Mouse (Mus musculus): ENCODE data around the gene Carmil1. TPM values are rescaled to one million over a fixed set of nuclear protein-coding genes. Genes with fewer than 3 reads are reported as not detected.

The Carmil1 gene
- polyA plus RNA-seq, 1 experiment, result 2.6 TPM

DNA sequence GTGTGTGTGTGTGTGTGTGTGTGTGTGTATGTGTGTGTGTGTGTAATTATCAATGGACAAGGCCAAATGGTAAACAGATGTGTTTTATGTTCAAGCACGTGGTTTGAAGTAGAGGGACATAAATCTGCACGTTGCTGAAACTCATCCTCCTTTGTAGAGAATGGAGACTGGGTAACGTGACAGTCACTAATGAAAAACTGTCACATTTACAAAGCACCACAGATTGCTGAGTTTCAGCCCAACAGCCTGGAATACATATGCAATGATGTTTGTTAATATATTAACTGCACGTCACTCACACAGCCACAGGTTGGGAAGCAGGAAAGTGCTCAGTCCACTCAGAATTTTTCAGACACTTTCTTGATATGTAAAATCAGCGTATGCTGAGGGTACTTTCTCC lies 290.1 kb downstream of the Carmil1 start:
- Histone ChIP-seq H3K4me2 (ENCODE audit: low read depth) (no peak overlapping the region), H3K79me2 (ENCODE audit: control insufficient read depth, insufficient read depth) (no peaks in the 10 kb centered on the region), H3K4me3 (no peak overlapping the region), H3K27me3 (ENCODE audit: control insufficient read depth, insufficient read depth, insufficient read length) (peaks cover 6% of the 10 kb centered on the region), H3K36me3 (ENCODE audit: control insufficient read depth, insufficient read depth) (no peaks in the 10 kb centered on the region), H3ac (ENCODE audit: control insufficient read depth, insufficient read length) (no peak overlapping the region)
- TF ChIP-seq TCF12 (IDR thresholded peaks at IDR 0.05; ENCODE audit: insufficient read depth, poor library complexity, severe bottlenecking), result no peak
- no peak for TF ChIP-seq USF1 (IDR thresholded peaks at IDR 0.05; ENCODE audit: low read depth)
- no peak for TF ChIP-seq MYOG (IDR thresholded peaks at IDR 0.05; ENCODE audit: control insufficient read depth in 1 of 3, insufficient read depth in 1 of 3, insufficient read length in 2 of 3, low read depth in 2 of 3)
- no peak for TF ChIP-seq MYOD1 (IDR thresholded peaks at IDR 0.05; ENCODE audit: control insufficient read depth in 1 of 3, insufficient read length in 2 of 3, low read depth in 2 of 3)
- TF ChIP-seq MAX (IDR thresholded peaks at IDR 0.05; ENCODE audit: low read depth), result no peak
- no peak for TF ChIP-seq REST (IDR thresholded peaks at IDR 0.05; ENCODE audit: insufficient read depth, insufficient read length)

DNA sequence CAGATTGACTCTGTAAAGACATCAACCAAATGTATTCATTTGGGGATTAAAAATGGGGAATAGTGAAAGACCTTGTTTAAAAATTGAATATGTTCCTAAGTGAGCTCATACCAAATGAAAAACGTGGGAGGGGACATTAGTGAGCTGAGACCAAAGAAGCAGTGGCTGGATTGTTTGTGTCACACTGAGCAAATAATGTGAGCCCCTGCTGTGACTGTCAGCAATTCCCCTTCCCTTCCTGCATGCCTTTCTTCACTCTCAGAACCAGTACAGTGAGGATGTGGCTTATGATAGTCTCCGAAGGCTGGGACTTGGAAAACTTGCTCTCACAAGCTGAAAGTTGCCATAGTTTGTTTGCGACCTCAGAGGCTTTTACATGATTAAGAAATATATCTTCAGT lies 295.5 kb downstream of the Carmil1 start:
- no peak overlapping the region for H3ac ChIP-seq (ENCODE audit: control insufficient read depth, insufficient read length)
- H3K4me3 ChIP-seq, result no peak overlapping the region
- no peaks in the 10 kb centered on the region for H3K27me3 ChIP-seq (ENCODE audit: control insufficient read depth, insufficient read depth, insufficient read length)
- TF ChIP-seq POLR2AphosphoS2 (IDR thresholded peaks at IDR 0.05; ENCODE audit: insufficient read length, low read depth), result no peak
- TF ChIP-seq E2F4 (IDR thresholded peaks at IDR 0.05; ENCODE audit: insufficient read depth), result no peak
- TF ChIP-seq SRF (IDR thresholded peaks at IDR 0.05; ENCODE audit: control insufficient read depth, insufficient read length, low read depth), result no peak
- no peaks in the 10 kb centered on the region for H3K36me3 ChIP-seq (ENCODE audit: control insufficient read depth, insufficient read depth)
- H3K4me2 ChIP-seq (ENCODE audit: low read depth), result no peak overlapping the region
- H3K79me2 ChIP-seq (ENCODE audit: control insufficient read depth, insufficient read depth), result no peaks in the 10 kb centered on the region

DNA sequence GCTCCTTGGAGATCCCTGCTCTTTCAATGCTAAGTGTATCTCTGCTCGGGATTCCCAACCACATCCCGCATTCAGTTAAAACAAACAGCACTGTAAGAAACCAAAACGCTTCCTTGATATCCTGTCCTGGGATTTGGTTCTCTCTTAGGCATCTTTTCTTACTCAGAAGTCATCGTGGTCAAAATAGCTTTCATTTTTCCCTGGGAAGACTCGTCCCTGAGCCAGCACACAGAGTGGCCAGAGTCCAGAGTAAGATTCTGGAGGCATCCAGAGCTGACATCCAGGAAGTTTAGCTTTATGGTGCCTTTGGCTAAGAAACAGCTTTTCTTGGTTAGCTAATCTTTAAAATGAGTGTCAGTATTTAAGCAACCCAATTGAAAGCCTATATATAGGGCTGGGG lies 308.3 kb downstream of the Carmil1 start:
- no peak for TF ChIP-seq MAX (IDR thresholded peaks at IDR 0.05; ENCODE audit: low read depth)
- TF ChIP-seq USF1 (IDR thresholded peaks at IDR 0.05; ENCODE audit: low read depth), result no peak
- TF ChIP-seq MYOG (IDR thresholded peaks at IDR 0.05; ENCODE audit: control insufficient read depth in 1 of 3, insufficient read depth in 1 of 3, insufficient read length in 2 of 3, low read depth in 2 of 3), result no peak
- Histone ChIP-seq H3K4me2 (ENCODE audit: low read depth) (no peak overlapping the region), H3K79me2 (ENCODE audit: control insufficient read depth, insufficient read depth) (no peaks in the 10 kb centered on the region), H3K4me3 (no peak overlapping the region), H3K36me3 (ENCODE audit: control insufficient read depth, insufficient read depth) (no peaks in the 10 kb centered on the region), H3K27me3 (ENCODE audit: control insufficient read depth, insufficient read depth, insufficient read length) (no peaks in the 10 kb centered on the region), H3ac (ENCODE audit: control insufficient read depth, insufficient read length) (no peak overlapping the region)

DNA sequence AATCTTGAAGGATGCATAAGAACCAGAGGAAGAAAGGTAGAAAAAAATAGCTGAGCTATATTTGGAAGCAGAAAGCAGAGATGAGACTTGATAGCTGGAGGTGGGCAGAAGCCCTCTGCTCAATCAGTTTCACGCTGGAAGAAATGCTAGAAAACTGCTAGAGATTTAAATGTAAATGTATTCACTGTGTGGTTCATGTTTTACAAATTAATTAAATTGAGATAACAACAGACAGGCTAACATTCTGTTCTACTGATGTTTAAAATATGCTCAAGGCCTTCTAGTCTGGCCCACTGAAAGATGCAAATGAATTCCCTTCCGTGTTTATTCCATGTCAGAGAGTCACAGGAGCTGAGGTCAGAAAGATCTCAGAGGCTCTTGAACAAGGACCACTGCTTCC lies 308.7 kb downstream of the Carmil1 start:
- H3K79me2 ChIP-seq (ENCODE audit: control insufficient read depth, insufficient read depth), result no peaks in the 10 kb centered on the region
- H3K36me3 ChIP-seq (ENCODE audit: control insufficient read depth, insufficient read depth), result no peaks in the 10 kb centered on the region
- TF ChIP-seq POLR2A (IDR thresholded peaks at IDR 0.05; ENCODE audit: insufficient read length, low read depth), result no peak
- no peak for TF ChIP-seq MAX (IDR thresholded peaks at IDR 0.05; ENCODE audit: low read depth)
- TF ChIP-seq POLR2AphosphoS2 (IDR thresholded peaks at IDR 0.05; ENCODE audit: insufficient read length, low read depth), result no peak
- H3K4me2 ChIP-seq (ENCODE audit: low read depth), result no peak overlapping the region
- no peak overlapping the region for H3K4me3 ChIP-seq
- H3ac ChIP-seq (ENCODE audit: control insufficient read depth, insufficient read length), result no peak overlapping the region
- H3K27me3 ChIP-seq (ENCODE audit: control insufficient read depth, insufficient read depth, insufficient read length), result no peaks in the 10 kb centered on the region

DNA sequence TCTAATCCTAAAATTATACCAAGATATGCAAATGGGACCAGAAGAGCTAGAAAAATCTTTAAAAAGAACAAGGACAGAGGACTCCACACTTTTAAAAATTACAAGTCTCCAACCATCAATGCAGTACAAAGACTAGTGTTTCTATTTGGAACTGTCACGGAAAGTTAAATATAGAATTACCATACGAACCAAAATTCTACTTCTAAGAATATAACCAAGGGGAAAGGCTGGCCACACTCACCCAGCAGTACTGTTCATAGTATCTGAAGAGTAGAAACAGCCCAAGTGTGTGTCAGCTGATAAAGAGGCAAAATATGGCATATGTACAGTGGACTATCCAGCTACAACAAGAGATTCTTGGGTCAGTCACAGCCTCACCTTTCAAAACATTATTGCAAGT lies 315.7 kb downstream of the Carmil1 start:
- Histone ChIP-seq H3K27me3 (ENCODE audit: control insufficient read depth, insufficient read depth, insufficient read length) (peaks cover 11% of the 10 kb centered on the region), H3K4me3 (no peak overlapping the region), H3K79me2 (ENCODE audit: control insufficient read depth, insufficient read depth) (no peaks in the 10 kb centered on the region), H3ac (ENCODE audit: control insufficient read depth, insufficient read length) (no peak overlapping the region), H3K4me2 (ENCODE audit: low read depth) (no peak overlapping the region), H3K36me3 (ENCODE audit: control insufficient read depth, insufficient read depth) (no peaks in the 10 kb centered on the region)
- no peak for TF ChIP-seq CEBPB (IDR thresholded peaks at IDR 0.05; ENCODE audit: insufficient read depth, poor library complexity, severe bottlenecking)
- no peak for TF ChIP-seq MAX (IDR thresholded peaks at IDR 0.05; ENCODE audit: low read depth)
- no peak for TF ChIP-seq POLR2AphosphoS2 (IDR thresholded peaks at IDR 0.05; ENCODE audit: insufficient read length, low read depth)
- no peak for TF ChIP-seq E2F4 (IDR thresholded peaks at IDR 0.05; ENCODE audit: insufficient read depth)

Other genes with a start within 250 kb of the Carmil1 start
- 0.34 TPM for gene Cmah, start 46.6 kb upstream of the Carmil1 start, polyA plus RNA-seq (2012; fragmentation: generic; extraction: Trizol)

Data from myocyte (in vitro differentiated cells).